Comparison of ENCODE assay signal across 9 mouse cellular contexts in the genomic region with DNA sequence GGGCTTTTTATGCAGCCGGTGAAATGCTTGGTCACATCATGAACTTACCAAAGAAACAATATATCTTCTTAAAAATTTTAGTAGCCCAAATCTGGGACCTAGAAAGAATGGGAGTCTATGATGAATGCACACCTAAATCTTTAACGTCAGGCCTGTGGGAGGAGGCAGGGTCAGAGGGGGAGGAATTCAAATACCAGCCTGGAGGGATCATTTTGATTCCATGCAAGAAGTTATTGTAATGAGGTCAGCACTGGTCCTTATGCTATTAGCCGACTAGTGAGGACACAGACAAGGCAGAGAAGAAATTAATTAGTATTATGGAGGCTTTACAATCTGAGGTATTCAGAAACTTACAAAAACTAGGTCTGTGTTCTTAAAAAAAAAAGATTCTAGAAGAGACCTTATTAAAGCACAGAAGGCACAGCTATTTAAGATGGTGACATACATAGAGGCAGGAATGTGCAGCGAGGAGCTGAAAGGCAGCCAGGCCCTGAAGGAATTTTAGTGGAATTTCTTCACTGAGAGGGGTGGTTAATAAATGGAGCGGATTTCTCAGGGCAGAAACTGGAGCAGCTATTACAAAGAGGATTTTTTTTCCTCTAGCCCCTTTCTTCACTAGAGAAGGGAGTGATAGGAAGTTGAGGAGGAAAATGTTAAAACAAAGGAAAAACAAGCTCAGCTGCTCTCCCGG.
A peak's percentile ranks its signal among the peaks of the same experiment; 100 is the strongest.
DNase-seq lines count a peak whose midpoint lies in the region; ATAC-seq lines count a peak whose summit lies in the region.
"Had no signal": no experiment of that assay in that cellular context is flagged by ENCODE, and none has a peak within 500 bp of the region (broad histone marks: within the 10 kb centered on the region; RNA-seq: fewer than 3 reads in every experiment).

No protein-coding gene starts in this region.

- no peak for DNase-seq in heart, adult 18-20 months
- DNase-seq in right cerebral cortex, postnatal 4 days = peak; percentile 4
- no peak for DNase-seq in right cerebral cortex, postnatal 36 days (ENCODE audit: low spot score in 2 of 2)
- peak; percentile 35 for DNase-seq in kidney, adult 9 months
- no peak for DNase-seq in urinary bladder, adult 2 months (ENCODE audit: low spot score)
- no peak for DNase-seq in layer of hippocampus, adult 9-10 months (ENCODE audit: low spot score)
- no peak for DNase-seq in adrenal gland, adult 8-10 months
- DNase-seq: thymus, adult 2 months had no signal

- H3K9me3 ChIP-seq in heart, embryonic 12.5 days (replicated peaks) = no peaks in the 10 kb centered on the region

- WGBS in heart, embryonic 12.5 days = 33% methylated on average over 6 of the region's 6 CpGs

- H3K36me3 ChIP-seq in heart, embryonic 12.5 days = no peaks in the 10 kb centered on the region

- ATAC-seq in heart, embryonic 12.5 days (ENCODE audit: insufficient number of reproducible peaks, low FRiP score) = no peak

- no peak overlapping the region for H3K4me3 ChIP-seq in heart, embryonic 12.5 days

- H3K4me2 ChIP-seq in heart, embryonic 12.5 days = no peak overlapping the region

- peaks cover 19% of the 10 kb centered on the region for H3K4me1 ChIP-seq in heart, embryonic 12.5 days (replicated peaks)

- no peaks in the 10 kb centered on the region for H3K27me3 ChIP-seq in heart, embryonic 12.5 days (replicated peaks)

- peak overlapping the region; percentile 33; the same call in 1 of the 2 replicates for H3K27ac ChIP-seq in heart, embryonic 12.5 days (ENCODE audit: poor library complexity, severe bottlenecking)

- no peak overlapping the region for H3K9ac ChIP-seq in heart, embryonic 12.5 days

Comparison
In these comparisons a context has a peak if more than half of its experiments do, and no peak if none do; other contexts are left out.
1. DNase-seq: peak in right cerebral cortex, postnatal 4 days (single experiment) and kidney, adult 9 months (single experiment); none in heart, adult 18-20 months (0 of 2), right cerebral cortex, postnatal 36 days (0 of 2), urinary bladder, adult 2 months (single experiment), layer of hippocampus, adult 9-10 months (single experiment) and adrenal gland, adult 8-10 months (single experiment).